7 mouse cellular contexts compared by ENCODE assay signal in genomic region chr11:114866486-114867360, GRCm38 (mm10). TPM values are rescaled to one million over a fixed set of nuclear protein-coding genes. Genes with fewer than 3 reads are reported as not detected.
A peak's percentile ranks its signal among the peaks of the same experiment; 100 is the strongest.
DNase-seq lines count a peak whose midpoint lies in the region; ATAC-seq lines count a peak whose summit lies in the region.

No protein-coding gene starts in this region.

- peak overlapping the region; percentile 82 for H3K27ac ChIP-seq in liver, embryonic 12.5 days

- intact Hi-C loops in heart, postnatal 10 days (cut with DNase I): no loop called here

- whole genome bisulfite sequencing in liver, embryonic 12.5 days (ENCODE audit: insufficient replicate concordance): 37% methylated on average over 10 of the region's 10 CpGs

- DNase-seq in brain, adult 2 months (ENCODE audit: low read depth, low spot score): peak; percentile 79
- peak; percentile 81 for DNase-seq in cerebellum, postnatal 25 days
- peak; percentile 64 to 74 for DNase-seq in heart, postnatal 10 days
- no peak for DNase-seq in layer of hippocampus, postnatal 36 days
- DNase-seq in right cerebral cortex, postnatal 36 days (ENCODE audit: low spot score in 2 of 2): no peak
- no peak for DNase-seq in layer of hippocampus, adult 9-11 months

- H3K9ac ChIP-seq in liver, embryonic 12.5 days: no peak overlapping the region; the same call in 1 of the 2 replicates

- peak overlapping the region; percentile 37 for H3K4me2 ChIP-seq in liver, embryonic 12.5 days

- H3K4me1 ChIP-seq in liver, embryonic 12.5 days: peaks cover 37% of the 10 kb centered on the region

- H3K4me3 ChIP-seq in liver, embryonic 12.5 days: no peak overlapping the region

- peak; percentile 64 for ATAC-seq in liver, embryonic 12.5 days

- no peaks in the 10 kb centered on the region for H3K9me3 ChIP-seq in liver, embryonic 12.5 days (replicated peaks)

- H3K27me3 ChIP-seq in liver, embryonic 12.5 days (replicated peaks): no peaks in the 10 kb centered on the region

- H3K36me3 ChIP-seq in liver, embryonic 12.5 days: peaks cover 9% of the 10 kb centered on the region

RNA-seq across cellular contexts. Expression of gene Gprc5c, which starts 15.8 kb away (rescaled TPM):
- 10 to 100 TPM; 12.9 to 18.1 TPM for total RNA-seq in heart, postnatal 10 days (2021)
- 14.3 TPM in 2 replicates for polyA plus RNA-seq in liver, embryonic 12.5 days (2016; fragmentation: Nextera tagmentation; extraction: Ambion mirVana)
- 1 to 10 TPM; 3.6 to 5.1 TPM for total RNA-seq in layer of hippocampus, postnatal 36 days (2021)

RNA-seq across cellular contexts. Expression of gene Cd300a, which starts 23.1 kb away (rescaled TPM):
- total RNA-seq in heart, postnatal 10 days (2021): under 1 TPM; 0.96 to 0.99 TPM
- 3.7 and 4.6 TPM in 2 replicates for polyA plus RNA-seq in liver, embryonic 12.5 days (2016; fragmentation: Nextera tagmentation; extraction: Ambion mirVana)
- total RNA-seq in layer of hippocampus, postnatal 36 days (2021): under 1 TPM; 0.40 to 0.56 TPM

Comparison
In these comparisons a context has a peak if more than half of its experiments do, and no peak if none do; other contexts are left out.
1. DNase-seq: peak in brain, adult 2 months (single experiment), cerebellum, postnatal 25 days (2 of 2) and heart, postnatal 10 days (2 of 2); none in layer of hippocampus, postnatal 36 days (0 of 2), right cerebral cortex, postnatal 36 days (0 of 2) and layer of hippocampus, adult 9-11 months (single experiment).